Mouse (Mus musculus) left cerebral cortex, postnatal 36 days (tissue): ENCODE measurements around the gene Eif2ak2. TPM values are rescaled to one million over a fixed set of nuclear protein-coding genes. Genes with fewer than 3 reads are reported as not detected.

Source experiments
- DNase-seq, 2 experiments: peaks; one replicate each; pipeline ENCODE4 v3.0.0; 2021 to 2022; ENCODE audit warnings: low spot score in 2 of 2, mixed read lengths in 1 of 2
- intact Hi-C: fragments of 180-260 bp; cut with DNase I; formaldehyde crosslinking; loops from one replicate; pipeline ENCODE4 v1.15.1; 2025
- total RNA-seq, 2 experiments: library from RNA; stranded (reverse); gene quantifications; 2 replicates each; pipeline ENCODE4 v1.2.3; 2021

Gene Eif2ak2
- total RNA-seq, 2 experiments from 2014 or later = 3.6 to 4.6 TPM

DNA sequence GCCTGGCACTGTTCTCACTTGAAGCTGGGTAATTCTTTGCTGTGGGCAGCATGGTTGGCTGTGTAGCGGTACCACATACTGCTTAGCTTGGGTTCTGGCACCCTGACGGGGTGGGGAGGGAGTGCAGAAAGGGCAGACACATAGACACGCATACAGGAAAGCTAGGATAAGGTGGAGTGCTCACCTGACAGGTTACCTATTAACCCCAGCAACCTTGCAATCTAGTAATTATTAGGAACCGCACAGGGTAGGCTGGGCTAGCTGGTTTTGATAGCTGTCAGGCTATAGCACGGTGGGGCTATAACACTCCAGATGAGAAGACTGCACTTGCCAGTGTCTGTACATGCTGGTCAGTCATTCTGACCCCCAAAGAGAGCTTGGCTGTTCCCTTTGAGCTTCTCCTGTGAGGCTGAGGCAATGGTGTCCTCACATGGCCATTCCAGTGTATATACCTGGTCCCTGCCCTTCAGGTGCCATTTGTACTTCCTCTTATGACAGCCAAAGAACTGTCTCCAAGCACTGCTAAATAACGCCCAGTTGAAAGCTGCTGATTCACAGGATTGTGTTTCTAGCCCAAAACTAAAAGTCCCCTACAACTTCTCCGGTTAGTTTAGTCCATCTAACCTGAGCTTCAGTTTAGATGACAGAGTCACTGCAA, 40.0 kb downstream of the Eif2ak2 start:
- DNase-seq = no peak
- intact Hi-C loops = no loop called here

DNA sequence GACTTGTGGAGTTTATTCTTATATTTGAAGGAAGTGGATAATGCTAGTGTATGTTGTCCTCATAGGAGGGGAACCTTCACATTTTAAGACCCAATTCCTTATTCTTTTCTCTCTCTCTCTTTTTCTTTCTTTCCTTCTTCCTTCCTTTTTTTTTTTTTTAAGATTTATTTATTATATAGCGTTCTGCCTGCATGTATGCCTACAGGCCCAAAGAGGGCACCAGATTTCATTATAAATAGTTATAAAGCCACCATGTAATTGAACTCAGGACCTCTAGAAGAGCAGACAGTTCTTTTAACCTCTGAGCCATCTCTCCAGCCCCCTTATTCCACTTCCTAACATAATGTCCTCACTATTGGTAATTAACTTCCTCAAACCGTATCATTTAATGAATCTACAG, 46.3 kb downstream of the Eif2ak2 start:
- intact Hi-C loops = loop anchor here (5.0 kb wide), 1 partner anchor 81 kb away; the partner anchor contains the start of gene Cebpzos
- no peak for DNase-seq

DNA sequence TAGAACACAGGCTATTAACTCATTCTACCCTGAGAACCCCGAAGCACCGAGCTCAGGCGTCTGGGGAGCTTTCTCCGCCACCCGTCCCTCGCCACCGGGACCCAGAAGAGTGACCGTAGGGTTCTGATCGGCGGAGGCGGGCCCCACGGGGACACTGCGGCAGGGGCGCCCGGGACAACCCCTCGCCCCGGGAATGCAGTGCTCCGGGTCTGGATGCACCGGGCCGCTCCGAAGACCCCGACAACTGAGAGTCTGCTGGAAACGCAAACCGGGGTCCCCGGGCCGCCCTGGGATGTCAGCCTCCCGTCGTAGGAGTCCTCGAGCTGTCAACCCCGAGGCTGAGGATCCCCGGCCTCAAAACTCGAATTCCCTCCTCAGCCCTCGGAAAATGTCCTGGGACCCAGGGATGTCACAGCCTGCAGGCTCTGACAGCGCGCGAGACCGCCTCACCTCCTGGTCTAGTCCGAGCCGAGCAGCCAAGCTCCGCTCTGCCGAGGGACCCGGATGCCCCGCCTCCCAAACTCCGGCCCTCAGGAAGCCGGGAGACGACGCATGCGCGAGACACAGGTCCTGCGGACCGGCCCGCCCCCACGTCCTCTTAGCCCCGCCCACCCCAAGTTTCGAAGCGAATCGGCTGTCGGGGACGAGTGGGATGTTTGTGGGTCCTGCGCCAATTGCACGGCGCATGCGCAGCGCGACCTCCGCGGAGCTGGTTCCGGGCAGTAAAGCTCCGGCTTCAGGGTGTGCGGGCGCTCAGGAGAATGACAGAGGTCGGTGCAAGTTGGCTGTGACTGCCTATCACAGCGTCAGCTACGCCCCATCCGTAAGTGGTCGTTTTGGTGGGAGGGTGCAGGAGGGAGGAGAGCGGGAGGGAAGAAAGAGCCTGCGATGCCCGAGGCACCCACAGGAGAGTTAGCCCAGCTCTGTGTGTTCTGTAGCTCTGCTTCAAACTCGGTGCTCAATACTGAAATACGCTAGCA, 47.2 kb downstream of the Eif2ak2 start, which contains the start of the genes Heatr5b and Gpatch11:
Gene Heatr5b (minus strand): TSS at position 509 of the 980 bp plus-strand sequence.
Gene Gpatch11 (plus strand): TSS at position 712 of the 980 bp plus-strand sequence.
- intact Hi-C loops = loop anchor here (2.0 to 5.0 kb wide), 2 partner anchors 82 to 102 kb away; partner anchors contain the start of genes Cebpz, Cebpzos and Ndufaf7
- peak; percentile 97 to 98 for DNase-seq

DNA sequence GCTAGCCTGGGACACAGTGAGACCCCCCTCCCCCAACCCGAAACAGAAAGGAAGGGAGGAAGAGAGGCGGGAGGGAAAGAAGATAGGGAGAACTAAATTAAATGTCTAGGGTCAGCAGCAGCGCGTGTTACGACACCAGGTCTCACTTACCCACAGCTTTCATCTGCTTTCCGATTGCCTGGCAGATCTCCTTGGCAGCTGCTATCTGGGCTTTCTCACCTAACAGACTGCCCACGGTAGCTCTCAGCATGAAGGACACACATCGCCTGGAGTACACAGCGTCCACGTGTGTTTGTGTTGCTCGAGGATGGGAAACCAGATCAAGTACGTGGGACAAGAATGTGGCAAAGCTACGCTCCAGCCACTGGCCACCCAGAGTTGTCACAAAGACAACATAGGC, 58.0 kb downstream of the Eif2ak2 start:
- DNase-seq = no peak
- intact Hi-C loops = no loop called here

DNA sequence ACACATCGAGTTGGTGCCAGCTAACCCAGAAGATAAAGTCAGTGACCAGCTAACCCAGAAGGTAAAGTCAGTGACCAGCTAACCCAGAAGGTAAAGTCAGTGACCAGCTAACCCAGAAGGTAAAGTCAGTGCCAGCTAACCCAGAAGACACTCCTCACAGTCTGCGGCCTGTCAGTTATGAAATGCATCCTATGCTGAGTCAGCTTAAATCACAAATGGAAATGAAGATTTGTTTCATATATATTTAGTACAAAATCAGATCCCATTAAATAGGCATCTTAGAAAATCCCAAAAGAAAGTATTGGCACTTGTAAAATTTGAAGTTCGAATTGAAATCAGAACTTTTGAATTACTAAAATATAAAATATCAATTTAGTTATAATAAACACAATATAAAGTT, 72.8 kb downstream of the Eif2ak2 start:
- intact Hi-C loops = no loop called here
- DNase-seq = no peak

DNA sequence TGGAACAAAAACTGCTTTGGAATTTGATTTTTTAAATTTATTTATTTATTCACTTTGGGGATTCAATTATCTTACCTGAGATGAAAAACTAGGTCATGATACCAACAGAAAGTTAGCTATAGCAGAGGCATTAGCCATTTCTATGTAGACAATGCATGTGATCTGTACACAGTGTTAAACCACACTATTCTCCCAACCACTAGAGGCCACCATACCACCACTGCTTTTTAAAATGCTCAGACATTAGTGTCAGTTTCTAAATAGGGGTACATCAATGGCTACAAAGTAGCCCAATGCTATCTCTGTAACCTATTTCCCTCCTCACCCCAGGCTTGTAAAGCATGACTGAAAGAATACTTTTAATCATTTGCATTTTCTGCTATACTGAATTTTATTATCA, 73.4 kb downstream of the Eif2ak2 start:
- intact Hi-C loops = no loop called here
- DNase-seq = no peak

Other genes starting within 250 kb of the Eif2ak2 start
- 10 to 100 TPM; 61.8 to 79.9 TPM for gene Strn, start 145.4 kb downstream of the Eif2ak2 start, total RNA-seq
- 10 to 100 TPM; 55.4 to 60.1 TPM for gene Heatr5b, start 47.2 kb downstream of the Eif2ak2 start, total RNA-seq
- gene Gpatch11, start 47.0 kb downstream of the Eif2ak2 start, total RNA-seq = 10 to 100 TPM; 35.9 to 44.5 TPM
- gene Sult6b1, start 24.4 kb upstream of the Eif2ak2 start, total RNA-seq = under 1 TPM in 1 of 2 experiments, not detected in 1; 0.44 TPM
- gene Cebpzos, start 33.9 kb upstream of the Eif2ak2 start, total RNA-seq = 10 to 100 TPM; 27.5 to 28.0 TPM
- gene Cebpz, start 54.5 kb upstream of the Eif2ak2 start, total RNA-seq = 10 to 100 TPM; 27.1 to 31.5 TPM
- 10 to 100 TPM; 53.7 to 58.1 TPM for gene Ndufaf7, start 54.6 kb upstream of the Eif2ak2 start, total RNA-seq
- gene Prkd3, start 138.2 kb upstream of the Eif2ak2 start, total RNA-seq = 10 to 100 TPM; 10.1 to 10.2 TPM
- gene Qpct, start 169.3 kb upstream of the Eif2ak2 start, total RNA-seq = 10 to 100 TPM in 1 of 2 experiments, 1 to 10 TPM in 1; 8.4 to 10.2 TPM